Mouse (Mus musculus): ENCODE measurements at regions not wholly inside any gene's neighbourhood (a gene's known extent, or its start where the extent isn't known, plus 50 kb on each side); places are given as distances from the start of the nearest gene placed in this dataset.

DNA sequence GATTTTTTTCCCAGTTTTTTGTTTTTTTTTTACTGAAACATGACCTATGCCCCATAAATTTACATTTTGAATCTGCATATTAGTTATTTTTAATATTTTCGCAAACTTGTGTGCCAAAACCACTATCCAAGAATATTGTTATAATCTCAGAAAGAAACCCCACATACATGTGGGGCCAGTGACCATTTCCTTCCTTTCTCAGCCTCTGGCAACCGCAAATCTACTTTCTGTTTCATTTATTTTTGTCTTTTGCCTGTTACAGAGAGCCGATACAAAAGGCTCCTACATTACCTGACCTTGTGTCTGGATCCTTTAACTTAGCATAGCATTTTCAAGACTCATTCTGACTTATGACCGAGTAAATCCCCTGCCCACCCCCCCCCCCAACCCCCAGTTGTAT is 158.8 kb downstream of the Ifng start:
- TF ChIP-seq EP300 (IDR thresholded peaks at IDR 0.05; ENCODE audit: insufficient read depth, low read depth, low read length), result no peak
- no peak for TF ChIP-seq CTCF (IDR thresholded peaks at IDR 0.05)
- TF ChIP-seq POLR2A (IDR thresholded peaks at IDR 0.05; ENCODE audit: insufficient read depth, low read depth, low read length), result no peak
